Mouse (Mus musculus): ENCODE data around the gene Dkkl1.

DNA sequence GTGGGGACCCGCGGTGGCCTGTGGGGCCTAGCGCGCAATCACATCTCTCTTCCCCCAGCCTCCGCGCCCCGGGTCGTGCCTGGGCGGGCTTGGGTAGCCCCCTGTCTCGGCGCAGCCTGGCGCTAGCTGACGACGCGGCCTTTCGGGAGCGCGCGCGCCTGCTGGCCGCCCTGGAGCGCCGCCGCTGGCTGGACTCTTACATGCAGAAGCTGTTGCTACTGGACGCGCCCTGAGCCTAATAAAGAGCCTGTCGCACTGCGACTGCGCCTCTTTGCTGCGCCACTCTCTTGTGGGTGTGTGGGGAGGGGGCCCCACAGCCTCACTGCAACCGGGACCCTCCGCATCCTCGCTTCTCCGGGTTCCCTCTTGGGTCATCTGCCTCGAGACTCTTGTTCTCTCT, 30.4 kb downstream of the Dkkl1 start:
- TF ChIP-seq CTCF (IDR thresholded peaks at IDR 0.05; ENCODE audit: control insufficient read depth, insufficient read depth, insufficient replicate concordance, low read depth, low read length): no peak
- no peak for TF ChIP-seq POLR2A (IDR thresholded peaks at IDR 0.05; ENCODE audit: control insufficient read depth, low read depth, low read length)
